Mouse (Mus musculus): Measurements from ENCODE around the gene Rcc2. TPM values are rescaled to one million over a fixed set of nuclear protein-coding genes. Genes with fewer than 3 reads are reported as not detected.

Rcc2 gene
- total RNA-seq (2023), result 10 to 100 TPM; 79.9 to 92.6 TPM

GRCm38 (mm10) chr4:140700269-140701018 lies at the start of gene Rcc2:
Gene Rcc2, plus strand, starts transcription at chr4:140700541.

GRCm38 (mm10) chr4:140665760-140666159 lies 34.6 kb upstream of the Rcc2 start, which contains the start of gene Arhgef10l:
Gene Arhgef10l, minus strand, starts transcription at chr4:140666012.

GRCm38 (mm10) chr4:140742543-140742942 lies 42.2 kb downstream of the Rcc2 start, which contains the start of gene Padi6:
Gene Padi6, minus strand, starts transcription at chr4:140742643.

Other genes with a start within 250 kb of the Rcc2 start
- 100 to 1,000 TPM; 276 to 304 TPM for gene Arhgef10l, start 34.5 kb upstream of the Rcc2 start, total RNA-seq (2023)
- gene Padi6, start 42.1 kb downstream of the Rcc2 start, total RNA-seq (2023), result not detected
- 10 to 100 TPM; 22.0 to 46.1 TPM for gene Padi4, start 73.7 kb downstream of the Rcc2 start, total RNA-seq (2023)
- gene Padi3, start 110.1 kb downstream of the Rcc2 start, total RNA-seq (2023), result under 1 TPM; 0.21 to 0.27 TPM
- not detected for gene Padi1, start 145.2 kb downstream of the Rcc2 start, total RNA-seq (2023)
- 100 to 1,000 TPM; 106 to 111 TPM for gene Padi2, start 205.8 kb downstream of the Rcc2 start, total RNA-seq (2023)